Mouse (Mus musculus) heart, postnatal 10 days (tissue): ENCODE results near the gene Gpd1. TPM values are rescaled to one million over a fixed set of nuclear protein-coding genes. Genes with fewer than 3 reads are reported as not detected.
"Not testable (repeated sequence)": the region's sequence is repeated elsewhere in the genome, so short reads cannot be mapped to it uniquely, and the experiment has no call there.

Source experiments
- DNase-seq, 2 experiments: peaks; one replicate each; pipeline ENCODE4 v3.0.0; 2021
- intact Hi-C: fragments of 180-260 bp; cut with DNase I; formaldehyde crosslinking; loops from one replicate; pipeline ENCODE4 v1.15.1; 2025
- total RNA-seq, 2 experiments: library from RNA; stranded (reverse); gene quantifications; 2 replicates each; pipeline ENCODE4 v1.2.3; 2021

Gpd1 gene
- total RNA-seq, 2 experiments from 2014 or later, result 74.8 to 238 TPM

GRCm38 (mm10) chr15:99700219-99701106 is 16.9 kb upstream of the Gpd1 start:
- DNase-seq, result no peak
- intact Hi-C loops, result no loop called here

- DNase-seq, intact Hi-C loops: not testable (repeated sequence)
Observed at GRCm38 (mm10) chr15:99701640-99701998, 15.7 kb upstream of the Gpd1 start.

DNA sequence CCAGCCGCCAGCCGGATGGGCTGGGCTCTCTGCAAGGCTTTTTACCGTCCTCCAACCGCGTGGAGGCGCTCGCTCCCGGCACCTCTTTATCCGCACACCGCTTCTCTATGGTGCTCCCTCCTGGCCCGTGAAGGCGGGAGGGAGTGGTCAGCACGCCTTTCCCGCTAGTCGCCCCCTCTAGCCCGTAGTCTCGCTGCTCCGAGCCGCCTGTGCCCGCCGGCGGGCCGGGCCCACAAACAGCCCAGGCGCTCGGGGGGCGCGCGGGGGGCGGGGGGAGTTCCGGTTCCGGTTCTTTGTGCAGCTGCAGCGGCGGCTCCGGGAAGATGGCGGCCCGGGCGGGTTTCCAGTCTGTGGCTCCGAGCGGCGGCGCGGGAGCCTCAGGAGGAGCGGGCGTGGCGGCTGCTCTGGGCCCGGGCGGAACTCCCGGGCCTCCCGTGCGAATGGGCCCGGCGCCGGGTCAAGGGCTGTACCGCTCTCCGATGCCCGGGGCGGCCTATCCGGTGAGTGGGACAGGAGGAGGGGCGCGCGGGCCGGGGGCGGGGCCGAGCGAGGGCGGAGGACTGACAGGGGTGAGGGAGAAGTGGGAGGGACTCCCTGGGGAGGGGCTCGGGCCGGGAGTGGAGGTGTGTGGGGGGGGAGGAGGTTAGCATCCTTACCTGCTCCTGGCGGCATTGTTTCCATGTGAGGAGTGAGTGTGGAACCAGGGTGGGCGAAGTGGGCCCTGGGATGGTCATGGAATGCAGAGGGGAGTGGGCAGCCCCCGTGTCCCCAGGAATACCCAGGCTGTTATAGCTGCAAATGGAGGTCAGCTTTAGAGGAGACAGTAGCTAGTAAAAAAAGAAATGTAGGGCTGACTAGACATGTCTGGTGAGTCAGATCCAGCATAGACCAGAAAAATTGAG is 15.1 kb upstream of the Gpd1 start, which contains the start of gene Smarcd1:
Gene Smarcd1, plus strand, starts transcription at position 131 of the 902 bp plus-strand sequence.
- peak; percentile 96 to 98 for DNase-seq
- intact Hi-C loops, result loop anchor here (2.0 kb wide), 1 partner anchor 23 kb away; the partner anchor contains the start of gene Cox14

- DNase-seq, result no peak
- intact Hi-C loops, result loop anchor here (2.0 kb wide), 1 partner anchor 22 kb away; the partner anchor contains the start of gene Cox14
Observed at GRCm38 (mm10) chr15:99703104-99703503, 14.2 kb upstream of the Gpd1 start.

GRCm38 (mm10) chr15:99703676-99704040 is 13.7 kb upstream of the Gpd1 start:
- intact Hi-C loops, result loop anchor here (2.0 kb wide), 1 partner anchor 21 kb away; the partner anchor contains the start of gene Cox14
- DNase-seq, result peak in 1 of 2 experiments; percentile 21

DNA sequence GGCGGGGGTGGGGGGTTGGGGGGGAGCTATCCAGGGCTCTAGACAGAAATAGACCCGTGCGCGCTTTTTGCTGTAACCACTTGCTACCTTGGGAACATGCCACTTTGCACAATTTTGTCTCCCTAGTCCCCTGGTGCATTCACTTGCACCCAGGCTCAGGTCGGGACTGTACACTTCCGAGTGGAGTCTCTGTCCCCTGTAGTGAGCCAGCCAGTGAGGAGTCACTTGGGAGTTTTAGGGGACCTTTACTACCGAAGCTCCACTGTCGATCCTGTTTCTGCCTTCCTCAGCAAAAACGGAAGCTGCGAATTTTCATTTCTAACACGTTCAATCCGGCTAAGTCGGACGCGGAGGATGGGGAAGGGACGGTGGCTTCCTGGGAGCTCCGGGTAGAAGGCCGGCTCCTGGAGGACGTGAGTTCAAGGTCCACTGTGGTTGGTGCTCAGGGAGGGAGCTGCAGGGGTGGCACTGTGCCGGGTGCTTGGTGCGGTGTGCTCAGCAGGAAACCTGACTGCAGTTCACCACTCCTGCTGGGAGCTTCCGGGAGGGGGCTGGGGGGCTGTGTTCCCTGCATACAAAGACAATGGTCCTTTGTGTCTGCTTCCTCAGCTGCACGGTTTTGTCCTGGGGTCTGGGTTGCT is 13.2 kb upstream of the Gpd1 start:
- intact Hi-C loops, result no loop called here
- DNase-seq, result peak; percentile 55 to 56

DNA sequence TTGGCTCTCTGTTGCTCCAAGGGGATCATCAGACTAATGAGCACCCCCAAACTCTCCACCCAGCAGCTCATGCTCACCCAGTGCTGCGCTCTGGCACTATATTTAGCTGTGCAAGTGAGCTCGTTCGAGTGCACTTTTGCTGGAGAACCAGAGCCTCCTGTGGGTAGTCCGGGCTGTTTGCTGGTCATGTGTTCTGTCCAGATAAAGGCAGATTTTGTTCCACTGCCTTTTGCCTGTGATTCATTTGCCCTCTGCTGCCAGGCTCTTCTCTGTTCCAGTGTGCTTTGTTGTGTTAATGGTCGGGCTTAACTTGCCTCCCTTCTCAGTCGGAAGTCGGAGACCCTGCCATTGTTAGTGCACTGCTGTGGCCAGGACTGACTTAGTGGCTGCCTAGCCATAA is 12.4 kb upstream of the Gpd1 start:
- peak; percentile 64 to 76 for DNase-seq
- intact Hi-C loops, result no loop called here

GRCm38 (mm10) chr15:99705440-99706048 is 11.8 kb upstream of the Gpd1 start, which contains the start of gene Gm17349:
Gene Gm17349 (minus strand): TSS chr15:99705490.
- intact Hi-C loops, result no loop called here
- peak; percentile 71 to 86 for DNase-seq

DNA sequence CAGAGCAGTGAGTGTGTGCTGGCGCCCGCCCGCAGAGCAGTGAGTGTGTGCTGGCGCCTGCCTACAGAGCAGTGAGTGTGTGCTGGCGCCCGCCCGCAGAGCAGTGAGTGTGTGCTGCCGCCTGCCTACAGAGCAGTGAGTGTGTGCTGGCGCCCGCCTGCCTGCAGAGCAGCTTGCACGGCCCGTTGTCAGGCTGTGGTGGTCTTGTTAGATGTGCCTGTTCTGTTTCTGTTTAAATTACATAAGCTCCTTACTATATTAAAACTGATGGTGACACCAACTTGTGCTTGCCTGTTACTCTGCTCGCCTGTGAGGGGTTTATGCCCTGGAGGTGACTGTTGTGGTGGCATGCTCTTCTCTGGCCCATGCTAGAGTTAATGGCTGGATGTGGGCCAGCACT is 9.1 kb upstream of the Gpd1 start:
- intact Hi-C loops, result no loop called here
- no peak for DNase-seq

- no peak for DNase-seq
- intact Hi-C loops, result no loop called here
Observed at GRCm38 (mm10) chr15:99710221-99711190, 6.8 kb upstream of the Gpd1 start.

DNA sequence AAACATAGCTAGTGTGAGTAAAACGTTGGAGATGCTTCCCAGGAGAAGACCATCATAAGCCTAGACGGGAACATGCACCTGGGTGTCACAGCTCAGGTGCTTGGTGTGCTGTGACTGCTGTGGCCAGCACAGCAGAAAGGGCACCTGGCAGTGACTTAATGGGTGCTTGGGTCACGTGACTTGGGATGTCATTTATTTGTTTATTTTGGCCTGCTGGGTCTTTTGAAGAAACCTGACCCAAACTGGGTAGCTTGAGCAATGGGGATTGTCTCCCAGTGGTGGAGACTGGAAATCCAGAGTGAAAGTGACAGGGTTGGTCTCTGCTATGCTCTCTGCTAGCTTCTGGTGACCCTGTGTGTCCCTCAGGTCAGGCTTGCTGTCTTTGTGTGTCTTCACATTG is 5.8 kb upstream of the Gpd1 start:
- intact Hi-C loops, result no loop called here
- no peak for DNase-seq

DNA sequence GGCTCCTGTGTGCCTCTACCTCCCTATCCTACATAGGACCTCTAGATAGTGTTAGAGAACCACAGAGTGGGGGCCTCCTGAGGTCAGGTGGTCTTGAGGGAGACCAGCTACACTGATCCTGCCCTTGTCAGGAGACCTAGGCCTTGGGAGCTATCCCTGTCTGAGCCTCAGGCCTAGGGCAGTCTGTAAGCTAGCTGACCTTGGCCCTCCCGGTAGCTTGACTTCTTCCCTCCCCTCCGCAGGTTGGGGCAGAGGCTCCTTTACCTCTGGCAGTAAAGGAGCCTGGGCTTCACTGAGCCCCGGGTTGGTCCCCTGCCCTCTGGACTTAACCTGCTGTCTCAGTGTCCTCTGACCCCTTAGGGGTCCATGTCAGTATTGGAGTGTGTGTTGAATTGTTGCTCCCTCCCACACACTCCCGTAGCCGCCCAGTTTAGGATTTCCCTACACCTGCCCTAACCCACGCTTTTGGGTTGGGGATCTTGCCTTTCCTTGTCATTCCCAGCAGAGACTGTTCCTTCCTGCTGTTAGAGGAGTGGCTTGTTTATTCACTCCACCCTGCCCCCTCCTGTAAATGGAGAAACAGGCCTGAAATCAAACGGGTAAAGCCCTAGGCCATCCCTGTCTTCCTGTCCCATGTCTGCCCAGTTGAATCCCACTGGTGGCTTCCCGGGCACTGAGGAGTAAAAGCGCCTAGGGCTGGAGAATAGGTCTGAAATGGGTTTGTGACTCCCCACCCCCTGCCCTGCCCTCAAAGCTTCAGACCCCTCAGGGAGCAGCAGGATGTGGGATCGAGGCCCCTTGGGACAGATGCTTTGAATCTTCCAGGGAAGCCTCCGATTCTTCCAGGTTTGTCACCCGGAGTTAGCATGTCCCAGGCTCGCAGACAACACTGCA is 4.4 kb upstream of the Gpd1 start:
- intact Hi-C loops, result no loop called here
- DNase-seq, result peak in 1 of 2 experiments; percentile 17

- intact Hi-C loops, result no loop called here
- peak in 1 of 2 experiments; percentile 22 for DNase-seq
Observed at GRCm38 (mm10) chr15:99713569-99713968, 3.7 kb upstream of the Gpd1 start.

GRCm38 (mm10) chr15:99714206-99714605 is 3.1 kb upstream of the Gpd1 start:
- peak; percentile 57 to 72 for DNase-seq

DNA sequence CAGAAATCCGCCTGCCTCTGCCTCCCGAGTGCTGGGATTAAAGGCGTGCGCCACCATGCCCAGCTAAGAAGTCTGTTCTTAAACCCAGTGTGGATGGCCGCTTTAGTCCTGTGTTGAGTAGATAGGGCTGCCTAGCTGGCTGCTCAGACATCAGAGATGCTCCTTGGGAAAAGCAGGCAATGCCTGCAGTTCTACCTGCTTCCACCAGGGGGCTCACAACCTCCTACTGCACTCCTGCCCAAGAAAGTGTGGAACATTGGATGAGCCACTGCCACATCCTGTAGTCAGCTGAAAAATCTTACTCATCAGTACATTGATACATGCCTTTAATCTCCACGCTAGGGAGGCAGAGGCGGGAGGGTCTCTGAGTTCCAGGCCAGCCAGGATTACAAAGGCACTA is 2.5 kb upstream of the Gpd1 start:
- intact Hi-C loops, result loop anchor here (2.0 kb wide), 1 partner anchor 64 kb away; no protein-coding TSS in a partner anchor
- peak; percentile 87 to 88 for DNase-seq

More at GRCm38 (mm10) chr15:99714206-99714605, 3.1 kb upstream of the Gpd1 start:
- intact Hi-C loops, result loop anchor here (2.0 kb wide), 1 partner anchor 65 kb away; no protein-coding TSS in a partner anchor

DNA sequence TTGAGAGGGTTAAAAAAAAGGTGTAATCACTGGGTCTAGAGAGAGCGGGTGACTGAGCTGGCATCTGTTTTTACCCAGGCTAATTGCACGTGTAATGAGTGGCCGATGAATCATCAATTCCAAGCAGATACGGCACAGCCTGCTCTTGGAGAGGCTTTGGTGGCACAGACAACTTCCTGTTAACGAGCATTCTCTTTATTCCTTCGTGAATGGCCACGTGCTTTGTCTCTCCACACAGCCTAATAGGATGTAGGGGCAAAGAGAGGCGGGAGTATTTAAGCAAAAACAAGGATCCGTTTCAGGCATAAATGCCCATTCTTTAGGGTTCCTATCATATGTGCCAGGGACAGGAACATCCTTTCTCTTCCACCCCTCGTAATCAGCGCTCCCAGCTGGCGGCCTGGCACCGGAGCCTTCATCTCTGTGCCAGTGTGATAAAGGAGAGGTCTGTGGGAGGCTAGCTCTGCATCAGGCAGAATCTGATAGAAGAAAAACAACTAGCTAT is 1.9 kb upstream of the Gpd1 start:
- intact Hi-C loops, result loop anchor here (2.0 kb wide), 1 partner anchor 63 kb away; no protein-coding TSS in a partner anchor
- DNase-seq, result peak in 1 of 2 experiments; percentile 24

- peak in 1 of 2 experiments; percentile 37 for DNase-seq
- intact Hi-C loops, result loop anchor here (2.0 kb wide), 1 partner anchor 63 kb away; no protein-coding TSS in a partner anchor
Observed at GRCm38 (mm10) chr15:99715982-99716746, 1.2 kb upstream of the Gpd1 start.
